Mouse (Mus musculus): ENCODE measurements at regions not wholly inside any gene's neighbourhood (a gene's known extent, or its start where the extent isn't known, plus 50 kb on each side); places are given as distances from the start of the nearest gene placed in this dataset.
A peak's percentile ranks its signal among the peaks of the same experiment; 100 is the strongest.

GRCm38 (mm10) chr5:16424745-16425144 is 128.6 kb upstream of the Hgf start:
- no peak for DNase-seq

GRCm38 (mm10) chr5:16425302-16425701 is 128.0 kb upstream of the Hgf start:
- no peak for DNase-seq

GRCm38 (mm10) chr5:16426306-16426705 is 127.0 kb upstream of the Hgf start:
- no peak for DNase-seq

GRCm38 (mm10) chr5:16434586-16434985 is 118.7 kb upstream of the Hgf start:
- DNase-seq = no peak

- no peak for DNase-seq
Measured at GRCm38 (mm10) chr5:16445056-16445455, 108.2 kb upstream of the Hgf start.

- DNase-seq = no peak
Measured at GRCm38 (mm10) chr5:16446977-16447376, 106.3 kb upstream of the Hgf start.

GRCm38 (mm10) chr5:16461795-16462194 is 91.5 kb upstream of the Hgf start:
- DNase-seq = no peak

GRCm38 (mm10) chr5:16466266-16466665 is 87.0 kb upstream of the Hgf start:
- no peak for DNase-seq

GRCm38 (mm10) chr5:16468560-16468959 is 84.7 kb upstream of the Hgf start:
- DNase-seq = no peak

GRCm38 (mm10) chr5:16469221-16469620 is 84.1 kb upstream of the Hgf start:
- DNase-seq = no peak

- DNase-seq = peak; percentile 37
Measured at GRCm38 (mm10) chr5:16469644-16470275, 83.5 kb upstream of the Hgf start.

GRCm38 (mm10) chr5:16470366-16470982 is 82.8 kb upstream of the Hgf start:
- DNase-seq = peak; percentile 10

GRCm38 (mm10) chr5:16487969-16488368 is 65.3 kb upstream of the Hgf start:
- DNase-seq = no peak

- DNase-seq = no peak
Measured at GRCm38 (mm10) chr5:16489803-16490202, 63.5 kb upstream of the Hgf start.

GRCm38 (mm10) chr5:16499891-16500290 is 53.4 kb upstream of the Hgf start:
- DNase-seq = no peak
